Mouse (Mus musculus): Measurements from ENCODE around the gene Def6. TPM values are rescaled to one million over a fixed set of nuclear protein-coding genes. Genes with fewer than 3 reads are reported as not detected.

Def6 gene
- polyA plus RNA-seq, 1 experiment from 2014 or later: 6.5 TPM

GRCm38 (mm10) chr17:28272281-28272680 is 64.7 kb downstream of the Def6 start:
- Histone ChIP-seq H3K4me2 (replicated peaks) (no peak overlapping the region), H3K9ac (no peak overlapping the region), H3K4me1 (replicated peaks; ENCODE audit: control insufficient read depth, insufficient read depth, low read length) (no peaks in the 10 kb centered on the region), H3K4me3 (replicated peaks; ENCODE audit: low read length) (no peak overlapping the region), H3K27me3 (ENCODE audit: control insufficient read depth, insufficient read depth, low read length) (no peaks in the 10 kb centered on the region), H3K27ac (no peak overlapping the region), H3K36me3 (replicated peaks; ENCODE audit: control insufficient read depth, insufficient read depth) (no peaks in the 10 kb centered on the region), H3K9me3 (ENCODE audit: control insufficient read depth, low read length) (no peaks in the 10 kb centered on the region)
- 81% methylated on average over 9 of the region's 9 CpGs for WGBS
- ATAC-seq (ENCODE audit: low FRiP score): no peak
- DNase-seq (ENCODE audit: low spot score): no peak

DNA sequence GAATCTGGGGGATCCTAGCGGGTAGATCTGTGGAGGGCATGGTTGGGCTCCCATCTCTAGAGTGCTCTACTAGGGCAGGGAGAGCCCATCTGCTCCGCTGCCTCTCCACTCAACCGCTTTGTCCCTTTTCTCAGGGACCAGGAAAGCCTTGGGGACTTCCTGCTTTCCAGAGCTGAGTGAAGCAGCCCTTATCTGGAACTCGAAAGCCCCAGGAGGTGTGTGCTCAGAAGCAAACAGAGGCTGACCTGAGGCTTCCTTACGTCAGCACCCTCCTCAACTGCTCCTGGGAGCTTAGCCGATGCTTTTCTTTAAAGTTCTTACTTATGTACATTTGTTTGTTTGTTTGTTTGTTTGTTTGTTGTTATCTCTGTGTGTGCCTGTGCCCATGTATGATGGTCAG is 65.3 kb downstream of the Def6 start:
- no peak overlapping the region for H3K4me3 ChIP-seq (replicated peaks; ENCODE audit: low read length)
- H3K9ac ChIP-seq: no peak overlapping the region
- ATAC-seq (ENCODE audit: low FRiP score) (no peak), DNase-seq (ENCODE audit: low spot score) (no peak)
- H3K9me3 ChIP-seq (ENCODE audit: control insufficient read depth, low read length): no peaks in the 10 kb centered on the region
- 78% methylated on average over 6 of the region's 6 CpGs for WGBS
- H3K27me3 ChIP-seq (ENCODE audit: control insufficient read depth, insufficient read depth, low read length): no peaks in the 10 kb centered on the region
- H3K36me3 ChIP-seq (replicated peaks; ENCODE audit: control insufficient read depth, insufficient read depth): no peaks in the 10 kb centered on the region
- H3K4me2 ChIP-seq (replicated peaks): no peak overlapping the region
- H3K27ac ChIP-seq: no peak overlapping the region
- no peaks in the 10 kb centered on the region for H3K4me1 ChIP-seq (replicated peaks; ENCODE audit: control insufficient read depth, insufficient read depth, low read length)

GRCm38 (mm10) chr17:28274739-28275138 is 67.2 kb downstream of the Def6 start:
- Histone ChIP-seq H3K4me3 (replicated peaks; ENCODE audit: low read length) (no peak overlapping the region), H3K4me1 (replicated peaks; ENCODE audit: control insufficient read depth, insufficient read depth, low read length) (no peaks in the 10 kb centered on the region; the same call in 1 of the 2 replicates), H3K9ac (no peak overlapping the region), H3K36me3 (replicated peaks; ENCODE audit: control insufficient read depth, insufficient read depth) (no peaks in the 10 kb centered on the region), H3K9me3 (ENCODE audit: control insufficient read depth, low read length) (no peaks in the 10 kb centered on the region), H3K4me2 (replicated peaks) (no peak overlapping the region), H3K27me3 (ENCODE audit: control insufficient read depth, insufficient read depth, low read length) (no peaks in the 10 kb centered on the region), H3K27ac (no peak overlapping the region)
- 77% methylated on average over 3 of the region's 3 CpGs for WGBS
- no peak for DNase-seq (ENCODE audit: low spot score)
- no peak for ATAC-seq (ENCODE audit: low FRiP score)

DNA sequence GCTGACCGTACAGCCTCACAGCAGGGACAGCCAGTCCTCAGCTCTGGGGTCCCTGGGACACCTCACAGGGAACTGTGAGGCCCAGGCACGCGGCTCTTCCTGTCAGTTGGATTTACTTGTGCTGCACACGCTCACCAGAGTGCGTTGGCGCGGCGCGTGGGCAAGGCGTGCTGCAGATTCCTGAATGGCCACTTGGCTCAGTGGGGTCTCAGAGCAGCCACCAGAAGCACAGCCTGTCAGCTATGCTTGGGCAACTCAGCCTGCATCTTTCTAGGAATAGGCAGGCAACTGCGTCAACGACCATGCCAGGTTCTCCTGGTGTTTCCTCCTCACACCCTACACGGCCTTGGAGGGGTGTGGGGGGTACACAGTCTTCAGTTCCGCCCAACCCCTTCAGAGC is 69.6 kb downstream of the Def6 start:
- WGBS: 83% methylated on average over 14 of the region's 14 CpGs
- no peaks in the 10 kb centered on the region; the same call in 1 of the 2 replicates for H3K4me1 ChIP-seq (replicated peaks; ENCODE audit: control insufficient read depth, insufficient read depth, low read length)
- ATAC-seq (ENCODE audit: low FRiP score): no peak

DNA sequence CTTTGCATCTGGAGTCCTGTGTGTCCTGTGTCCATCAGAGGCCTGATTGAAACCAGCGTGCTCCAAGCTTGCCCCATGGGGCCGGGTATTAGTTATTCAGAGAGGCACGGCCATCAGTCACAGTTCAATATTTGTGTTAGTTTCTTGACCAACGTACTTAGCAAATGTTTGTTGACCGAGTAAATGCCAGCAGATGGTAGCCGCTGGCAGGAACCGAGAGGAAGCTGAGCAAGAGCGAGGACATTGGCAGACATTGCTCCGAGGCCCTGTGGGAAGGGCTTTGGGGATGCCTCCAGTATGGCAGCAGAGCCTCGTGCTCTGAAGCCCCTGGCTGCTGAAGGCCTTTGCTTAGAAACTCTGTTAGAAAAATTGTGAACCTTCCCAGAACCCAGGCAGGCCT is 70.1 kb downstream of the Def6 start:
- WGBS: 64% methylated on average over 10 of the region's 10 CpGs
- no peak overlapping the region for H3K27ac ChIP-seq
- H3K9ac ChIP-seq: no peak overlapping the region
- H3K27me3 ChIP-seq (ENCODE audit: control insufficient read depth, insufficient read depth, low read length): no peaks in the 10 kb centered on the region
- no peaks in the 10 kb centered on the region for H3K36me3 ChIP-seq (replicated peaks; ENCODE audit: control insufficient read depth, insufficient read depth)
- no peaks in the 10 kb centered on the region; the same call in 1 of the 2 replicates for H3K4me1 ChIP-seq (replicated peaks; ENCODE audit: control insufficient read depth, insufficient read depth, low read length)
- ATAC-seq (ENCODE audit: low FRiP score): no peak
- no peak overlapping the region for H3K4me2 ChIP-seq (replicated peaks)
- no peak overlapping the region for H3K4me3 ChIP-seq (replicated peaks; ENCODE audit: low read length)
- DNase-seq (ENCODE audit: low spot score): no peak
- H3K9me3 ChIP-seq (ENCODE audit: control insufficient read depth, low read length): no peaks in the 10 kb centered on the region

More for the DNA sequence above, 69.6 kb downstream of the Def6 start:
- Histone ChIP-seq H3K27me3 (ENCODE audit: control insufficient read depth, insufficient read depth, low read length) (no peaks in the 10 kb centered on the region), H3K9me3 (ENCODE audit: control insufficient read depth, low read length) (no peaks in the 10 kb centered on the region), H3K4me2 (replicated peaks) (no peak overlapping the region), H3K4me3 (replicated peaks; ENCODE audit: low read length) (no peak overlapping the region), H3K9ac (no peak overlapping the region), H3K27ac (no peak overlapping the region), H3K36me3 (replicated peaks; ENCODE audit: control insufficient read depth, insufficient read depth) (no peaks in the 10 kb centered on the region)
- no peak for DNase-seq (ENCODE audit: low spot score)

DNA sequence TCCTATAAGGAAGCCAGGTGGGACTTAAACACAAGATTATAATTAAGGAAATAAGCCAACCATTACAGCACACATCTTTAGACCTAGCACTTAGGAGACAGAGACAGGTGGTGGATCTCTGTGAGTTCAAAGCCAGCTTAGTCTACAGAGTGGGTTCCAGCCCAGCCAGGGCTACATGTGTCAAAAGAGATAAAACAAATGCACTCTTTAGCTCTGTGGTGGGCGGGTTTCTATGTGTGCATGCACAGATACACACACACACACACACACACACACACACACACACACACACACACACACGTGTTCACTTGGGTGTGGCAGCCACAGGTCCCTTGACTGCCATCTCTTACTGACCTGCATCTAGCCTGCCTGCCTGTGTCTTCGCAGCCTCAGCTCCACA is 70.6 kb downstream of the Def6 start:
- H3K9ac ChIP-seq: no peak overlapping the region
- H3K27me3 ChIP-seq (ENCODE audit: control insufficient read depth, insufficient read depth, low read length): no peaks in the 10 kb centered on the region
- no peaks in the 10 kb centered on the region for H3K36me3 ChIP-seq (replicated peaks; ENCODE audit: control insufficient read depth, insufficient read depth)
- WGBS: 92% methylated on average over 3 of the region's 3 CpGs
- no peak overlapping the region for H3K4me2 ChIP-seq (replicated peaks)
- no peak for DNase-seq (ENCODE audit: low spot score)
- H3K4me3 ChIP-seq (replicated peaks; ENCODE audit: low read length): no peak overlapping the region
- H3K9me3 ChIP-seq (ENCODE audit: control insufficient read depth, low read length): no peaks in the 10 kb centered on the region
- no peak for ATAC-seq (ENCODE audit: low FRiP score)
- H3K27ac ChIP-seq: no peak overlapping the region
- no peaks in the 10 kb centered on the region; the same call in 1 of the 2 replicates for H3K4me1 ChIP-seq (replicated peaks; ENCODE audit: control insufficient read depth, insufficient read depth, low read length)

Other genes starting within 250 kb of the Def6 start
- gene Tcp11, start 127.1 kb upstream of the Def6 start, polyA plus RNA-seq (2014; fragmentation: Nextera tagmentation; extraction: Ambion mirVana): 0.94 and 1.6 TPM in 2 replicates
- 4.7 and 6.6 TPM in 2 replicates for gene Scube3, start 65.6 kb upstream of the Def6 start, polyA plus RNA-seq (2014; fragmentation: Nextera tagmentation; extraction: Ambion mirVana)
- gene Zfp523, start 30.6 kb upstream of the Def6 start, polyA plus RNA-seq (2014; fragmentation: Nextera tagmentation; extraction: Ambion mirVana): 40.9 and 41.3 TPM in 2 replicates
- gene Ppard, start 24.9 kb downstream of the Def6 start, polyA plus RNA-seq (2014; fragmentation: Nextera tagmentation; extraction: Ambion mirVana): 1.6 and 1.8 TPM in 2 replicates
- gene Fance, start 105.7 kb downstream of the Def6 start, polyA plus RNA-seq (2014; fragmentation: Nextera tagmentation; extraction: Ambion mirVana): 22.0 and 22.6 TPM in 2 replicates
- gene Rpl10a, start 120.7 kb downstream of the Def6 start, polyA plus RNA-seq (2014; fragmentation: Nextera tagmentation; extraction: Ambion mirVana): 370 and 441 TPM in 2 replicates
- gene Tead3, start 143.0 kb downstream of the Def6 start, polyA plus RNA-seq (2014; fragmentation: Nextera tagmentation; extraction: Ambion mirVana): 1.3 and 1.4 TPM in 2 replicates
- 1.2 and 1.7 TPM in 2 replicates for gene Tulp1, start 157.4 kb downstream of the Def6 start, polyA plus RNA-seq (2014; fragmentation: Nextera tagmentation; extraction: Ambion mirVana)